Mouse (Mus musculus) T-helper 1 cell (primary cell): Measurements from ENCODE around the gene Pacsin3.

ENCODE experiments used
- in situ Hi-C: fragments of 300-600 bp; cut with MboI, MseI; formaldehyde crosslinking; loops from one replicate; pipeline ENCODE4 v1.15.1; 2025; ENCODE audit warnings: high pct_unique_total_duplicates

The Pacsin3 gene

GRCm38 (mm10) chr2:91258830-91259229 is 3.1 kb downstream of the Pacsin3 start:
- in situ Hi-C loops: no loop called here

DNA sequence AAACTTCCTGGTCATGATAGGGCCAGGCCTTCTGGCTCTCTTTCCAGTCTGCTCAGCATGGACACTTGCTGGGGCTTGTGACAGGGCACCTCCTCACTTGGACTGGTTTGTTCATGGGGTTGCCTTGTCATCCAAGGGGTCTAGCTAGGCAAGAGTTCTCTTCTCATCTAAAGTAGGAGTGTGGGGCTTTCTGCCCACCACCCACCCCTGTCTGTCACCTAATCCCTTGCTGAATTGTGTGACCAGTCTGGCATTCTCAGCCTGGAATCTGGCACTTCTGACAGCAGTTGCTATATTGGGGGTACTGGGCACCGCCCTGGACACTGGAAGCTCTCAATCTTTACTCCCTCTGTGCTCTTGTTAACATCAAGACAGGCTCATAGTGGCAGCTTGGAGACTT is 3.7 kb downstream of the Pacsin3 start:
- in situ Hi-C loops: no loop called here

- in situ Hi-C loops: no loop called here
These were observed 8.2 kb downstream of the Pacsin3 start for GRCm38 (mm10) chr2:91263692-91264660.

- in situ Hi-C loops: no loop called here
These were observed 9.2 kb downstream of the Pacsin3 start, which contains the start of gene Arfgap2 for GRCm38 (mm10) chr2:91264711-91265681. TSS of gene Arfgap2 (plus strand) at chr2:91264974.

- in situ Hi-C loops: no loop called here
These were observed 12.3 kb downstream of the Pacsin3 start for GRCm38 (mm10) chr2:91268042-91268441.

GRCm38 (mm10) chr2:91268706-91269105 is 13.0 kb downstream of the Pacsin3 start:
- in situ Hi-C loops: no loop called here

- in situ Hi-C loops: no loop called here
These were observed 14.0 kb downstream of the Pacsin3 start for GRCm38 (mm10) chr2:91269687-91270133.

DNA sequence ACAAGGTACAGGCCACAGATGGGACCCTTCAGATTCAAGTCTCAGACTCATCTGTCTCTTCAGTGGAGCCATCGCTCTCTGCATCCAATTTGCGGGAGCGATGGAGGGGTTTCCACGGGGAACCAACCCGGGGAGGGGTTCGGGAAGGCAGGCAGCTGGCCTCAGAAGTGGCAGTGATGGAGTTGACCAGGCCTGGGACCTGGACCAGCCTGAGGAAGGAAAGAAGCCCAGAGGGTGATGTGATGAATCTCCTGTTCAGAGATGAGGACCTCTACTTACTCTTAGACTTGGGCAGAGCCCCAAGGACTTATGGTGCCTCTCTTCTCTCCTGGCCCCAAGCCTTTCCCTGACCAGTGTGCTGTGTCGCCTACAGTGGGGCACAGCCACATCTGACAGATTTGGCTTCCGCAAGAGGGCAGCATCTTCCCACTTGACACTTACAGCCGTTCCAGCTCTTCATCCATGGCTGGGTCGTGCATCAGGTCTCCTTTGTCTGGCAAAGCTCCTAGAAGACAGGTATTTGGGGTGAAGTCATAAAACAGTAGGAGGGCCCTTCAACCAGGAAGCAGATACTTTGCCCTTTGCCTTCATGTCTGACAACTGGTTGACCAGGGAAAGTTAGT is 23.1 kb downstream of the Pacsin3 start:
- in situ Hi-C loops: no loop called here

- in situ Hi-C loops: no loop called here
These were observed 23.6 kb downstream of the Pacsin3 start for GRCm38 (mm10) chr2:91279372-91279755.

DNA sequence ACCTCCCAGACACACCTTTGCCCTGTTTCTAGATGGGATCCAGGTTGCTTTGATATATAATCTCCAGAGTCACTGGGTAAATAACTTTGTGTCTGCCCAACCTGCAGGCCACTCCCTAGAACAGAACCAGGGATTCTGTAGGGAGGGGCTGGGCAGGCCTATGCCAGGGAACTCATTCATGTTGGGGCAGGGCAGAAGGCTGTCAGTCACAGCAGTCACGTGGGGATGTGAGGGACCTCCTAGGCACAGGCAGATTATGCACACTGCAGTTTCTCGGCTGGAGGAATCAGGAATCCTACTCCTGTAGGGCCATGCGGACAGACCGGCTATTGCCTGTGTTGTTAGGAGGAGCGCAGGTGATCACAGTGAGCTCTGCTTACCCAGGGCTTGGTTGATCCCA is 25.6 kb downstream of the Pacsin3 start:
- in situ Hi-C loops: no loop called here

DNA sequence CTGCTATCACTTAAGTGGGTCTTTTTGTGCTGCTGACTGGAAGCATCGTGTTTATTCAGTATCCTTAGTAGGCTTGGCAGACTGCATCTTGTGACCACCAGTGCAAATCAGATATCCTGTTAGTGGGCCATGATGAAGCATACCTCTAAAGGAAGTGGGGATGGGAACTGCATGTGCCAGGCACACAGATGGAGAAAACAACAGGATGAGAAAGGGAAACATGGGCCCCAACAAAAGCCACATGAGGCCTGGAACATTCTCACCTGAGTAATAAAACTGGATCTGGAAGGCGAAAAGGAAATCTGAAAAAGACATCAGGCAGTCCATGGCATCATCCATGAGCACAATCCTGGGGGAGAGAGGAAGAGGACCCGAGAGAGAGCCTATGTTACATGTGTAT is 28.2 kb downstream of the Pacsin3 start:
- in situ Hi-C loops: no loop called here

- in situ Hi-C loops: loop anchor here (5.0 kb wide), 1 partner anchor 198 kb away; no protein-coding TSS in a partner anchor
These were observed 28.8 kb downstream of the Pacsin3 start for GRCm38 (mm10) chr2:91284375-91285199.

DNA sequence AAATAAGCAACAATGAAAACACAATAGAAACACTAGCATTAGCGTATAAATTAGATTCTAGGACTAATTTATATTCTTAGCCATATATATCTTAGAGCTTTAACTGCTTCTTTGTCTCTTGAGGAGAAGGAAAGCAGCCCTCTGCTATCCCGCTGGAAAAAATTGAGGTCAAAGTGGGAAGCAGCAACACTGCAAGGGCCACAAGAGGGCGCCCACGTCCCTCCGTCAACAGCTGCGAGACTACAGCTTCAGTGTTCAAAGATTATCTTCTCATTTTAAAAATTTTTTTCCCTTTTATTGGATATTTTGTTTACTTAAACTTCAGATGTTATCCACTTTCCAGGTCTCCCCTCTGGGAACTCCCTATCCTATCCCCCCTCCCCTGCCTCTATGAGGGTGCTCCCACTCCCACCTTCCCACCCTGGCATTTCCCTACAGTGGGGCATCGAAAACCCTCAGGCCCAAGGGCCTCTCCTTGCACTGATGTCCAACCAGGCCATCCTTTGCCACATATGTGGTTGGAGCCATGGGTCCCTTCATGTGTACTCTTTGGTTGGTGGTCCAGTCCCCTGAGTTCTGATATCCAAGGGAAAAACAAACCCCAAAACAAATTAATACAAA is 30.2 kb downstream of the Pacsin3 start:
- in situ Hi-C loops: loop anchor here (5.0 kb wide), 1 partner anchor 196 kb away; no protein-coding TSS in a partner anchor

- in situ Hi-C loops: loop anchor here (5.0 kb wide), 1 partner anchor 195 kb away; no protein-coding TSS in a partner anchor
These were observed 31.8 kb downstream of the Pacsin3 start for GRCm38 (mm10) chr2:91287563-91287962.

GRCm38 (mm10) chr2:91291197-91292007 is 35.6 kb downstream of the Pacsin3 start:
- in situ Hi-C loops: no loop called here

DNA sequence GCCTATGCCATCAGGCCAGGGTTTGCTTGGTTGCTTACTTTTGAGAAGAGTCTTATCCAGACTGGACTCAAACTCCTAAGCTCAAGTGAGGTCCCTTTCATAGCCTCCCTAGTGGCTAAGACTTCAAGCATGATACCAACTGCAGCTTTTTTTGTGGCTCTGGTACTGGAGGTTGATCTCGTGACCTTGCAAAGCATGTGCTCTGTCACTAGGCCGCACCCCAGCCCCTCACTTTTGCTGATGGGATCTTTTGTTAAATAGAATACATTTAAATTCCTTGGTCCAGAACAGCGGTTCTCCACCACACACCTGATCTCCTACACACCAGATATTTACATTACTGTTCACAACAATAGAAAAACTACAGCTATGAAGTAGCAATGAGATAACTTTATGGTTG is 38.5 kb downstream of the Pacsin3 start:
- in situ Hi-C loops: no loop called here

GRCm38 (mm10) chr2:91295895-91296294 is 40.1 kb downstream of the Pacsin3 start:
- in situ Hi-C loops: no loop called here

GRCm38 (mm10) chr2:91299156-91299555 is 43.4 kb downstream of the Pacsin3 start:
- in situ Hi-C loops: no loop called here

DNA sequence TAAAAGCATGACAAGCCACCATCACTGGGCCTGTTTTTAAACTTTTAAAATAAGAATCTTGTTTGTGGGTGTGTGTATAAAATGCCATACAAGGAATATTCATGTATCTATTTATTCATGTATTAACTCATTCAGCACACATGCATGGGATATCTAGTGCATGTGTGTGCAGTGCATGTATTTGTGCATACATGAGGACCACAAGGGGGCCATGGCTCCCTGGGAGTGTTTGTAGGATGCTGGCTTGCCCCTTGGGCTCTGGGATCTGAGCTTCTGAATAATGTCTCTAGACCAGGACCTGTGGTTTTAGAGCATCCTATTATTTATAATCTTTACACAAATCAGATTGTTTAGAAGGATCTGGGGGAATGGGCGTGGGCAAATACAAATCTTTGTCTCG is 45.0 kb downstream of the Pacsin3 start:
- in situ Hi-C loops: no loop called here
